Mouse (Mus musculus): ENCODE measurements around the gene Rad9a.

Gene Rad9a

GRCm38 (mm10) chr19:4162646-4163542, 38.6 kb downstream of the Rad9a start, which contains the start of gene Rps6kb2:
Gene Rps6kb2 (minus strand): TSS chr19:4163354.
- DNase-seq = peak; percentile 94

GRCm38 (mm10) chr19:4159049-4159448, 42.4 kb downstream of the Rad9a start:
- no peak for DNase-seq

- DNase-seq = no peak
Observed at GRCm38 (mm10) chr19:4156771-4157170, 44.7 kb downstream of the Rad9a start.

DNA sequence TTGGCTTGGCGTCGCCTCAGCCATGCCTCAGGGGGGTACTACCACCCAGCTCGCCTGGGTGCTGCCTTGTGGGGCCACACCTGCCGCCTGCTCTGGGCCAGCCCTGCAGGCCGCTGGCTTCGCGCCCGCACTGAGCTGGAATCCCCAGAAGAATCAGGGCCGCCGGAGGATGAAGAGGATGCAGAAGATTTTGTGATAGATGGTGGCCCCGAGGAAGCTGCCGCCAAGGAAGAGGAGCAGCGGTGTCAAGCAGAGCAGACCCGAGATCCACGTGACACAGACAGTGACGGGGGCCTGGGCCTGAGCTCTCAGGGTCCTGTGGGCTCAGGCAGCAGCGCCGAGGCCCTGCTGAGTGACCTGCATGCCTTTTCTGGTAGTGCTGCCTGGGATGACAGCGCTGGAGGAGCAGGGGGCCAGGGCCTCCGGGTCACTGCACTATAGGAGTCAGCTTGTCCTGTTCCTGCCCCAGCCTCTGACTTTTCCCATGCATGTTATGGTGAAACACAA, 45.3 kb downstream of the Rad9a start:
- peak; percentile 34 for DNase-seq

GRCm38 (mm10) chr19:4155223-4156072, 46.0 kb downstream of the Rad9a start:
- no peak for DNase-seq

GRCm38 (mm10) chr19:4154437-4155222, 46.8 kb downstream of the Rad9a start:
- no peak for DNase-seq

DNA sequence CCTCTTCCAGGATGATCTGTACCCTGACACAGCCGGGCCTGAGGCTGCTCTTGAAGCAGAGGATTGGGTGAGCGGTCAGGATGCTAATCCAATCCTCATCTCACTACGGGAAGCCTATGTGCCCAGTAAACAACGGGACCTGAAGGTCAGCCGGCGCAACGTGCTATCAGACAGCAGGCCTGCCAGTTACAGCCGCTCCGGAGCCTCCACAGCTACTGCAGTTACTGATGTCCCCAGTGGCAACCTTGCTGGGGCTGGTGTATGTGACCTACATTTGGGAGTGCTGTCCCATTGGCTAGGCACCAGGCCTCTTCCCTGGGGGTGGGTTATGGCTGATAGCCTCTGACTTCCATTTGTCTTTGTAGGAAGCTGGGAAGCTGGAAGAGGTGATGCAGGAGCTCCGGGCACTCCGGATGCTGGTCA, 48.2 kb downstream of the Rad9a start, which contains the start of gene Ptprcap:
Gene Ptprcap (plus strand): TSS at position 373 of the 423 bp plus-strand sequence.
- peak; percentile 67 for DNase-seq

- no peak for DNase-seq
Observed at GRCm38 (mm10) chr19:4152445-4153231, 48.8 kb downstream of the Rad9a start.

DNA sequence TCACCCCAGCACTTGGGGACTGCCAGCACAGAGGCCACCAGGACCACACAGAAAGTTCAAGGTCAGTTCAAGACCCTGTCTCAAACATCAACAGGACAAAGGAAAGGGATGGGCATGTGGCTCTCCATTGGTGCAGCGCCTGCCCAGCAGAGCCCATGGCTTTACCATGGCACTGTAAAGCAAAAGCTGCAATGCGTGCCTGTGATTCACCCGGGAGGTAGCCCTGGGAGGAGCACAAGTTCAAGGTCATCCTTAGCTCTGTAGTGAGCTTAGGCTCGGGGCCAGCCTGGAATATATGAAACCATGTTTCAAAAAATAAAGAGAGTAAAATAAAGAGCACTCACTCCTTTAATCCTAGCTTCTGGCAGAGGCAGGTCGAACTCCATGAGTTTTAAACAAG, 49.6 kb downstream of the Rad9a start:
- DNase-seq = no peak

DNA sequence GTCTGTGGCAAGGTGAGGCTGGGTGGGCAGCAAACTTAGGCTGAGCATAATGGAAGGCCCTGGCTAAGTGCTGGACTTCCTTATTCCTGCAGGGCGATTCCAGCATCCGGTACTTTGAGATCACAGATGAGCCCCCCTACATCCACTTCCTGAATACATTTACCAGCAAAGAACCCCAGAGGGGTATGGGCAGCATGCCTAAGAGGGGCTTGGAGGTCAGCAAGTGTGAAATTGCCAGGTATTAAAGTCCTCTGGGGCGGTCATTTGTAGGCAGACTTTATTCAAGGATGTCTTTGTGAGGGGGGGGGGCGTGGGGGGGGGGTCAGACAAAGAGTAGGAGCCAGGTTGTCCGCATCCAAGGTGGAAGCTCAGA, 50.0 kb downstream of the Rad9a start:
- DNase-seq = no peak

DNA sequence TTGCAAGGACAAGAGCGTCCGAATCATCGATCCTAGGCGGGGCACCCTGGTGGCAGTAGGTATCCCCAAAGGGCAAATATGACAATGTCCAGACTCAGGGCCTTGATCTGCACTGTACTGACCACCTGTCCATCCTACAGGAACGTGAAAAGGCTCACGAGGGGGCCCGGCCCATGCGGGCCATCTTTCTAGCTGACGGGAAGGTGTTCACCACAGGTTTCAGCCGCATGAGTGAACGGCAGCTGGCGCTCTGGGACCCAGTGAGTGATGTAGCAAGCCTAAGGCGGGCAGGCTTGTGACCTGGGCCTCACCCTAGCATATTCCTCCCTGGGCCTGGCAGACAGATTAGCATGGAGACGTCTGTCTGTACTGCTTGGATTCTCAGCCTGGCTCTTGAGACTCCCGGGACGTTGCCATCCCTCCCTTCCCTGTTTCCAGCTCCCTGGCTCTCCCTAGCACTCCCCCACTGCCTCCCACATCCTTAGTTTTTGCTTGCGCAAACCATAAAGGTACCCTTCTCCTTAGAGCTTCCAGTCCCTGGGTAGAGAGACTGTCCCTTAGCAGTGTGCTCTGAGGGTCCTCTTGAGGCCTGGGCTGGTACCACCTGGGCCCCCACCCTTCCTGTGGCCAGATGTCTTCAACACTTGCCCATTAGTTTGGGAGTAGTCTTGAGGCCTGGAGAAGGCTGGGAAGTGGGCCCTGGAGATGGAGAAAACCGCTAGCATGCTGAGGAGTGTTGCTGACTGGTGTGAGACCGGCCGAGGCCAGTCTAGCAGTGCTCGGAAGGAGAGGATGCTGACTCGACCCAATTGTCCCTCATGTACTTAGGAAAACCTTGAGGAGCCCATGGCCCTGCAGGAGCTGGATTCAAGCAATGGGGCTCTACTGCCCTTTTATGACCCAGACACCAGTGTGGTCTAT, 50.6 kb downstream of the Rad9a start:
- no peak for DNase-seq

GRCm38 (mm10) chr19:4149764-4150461, 51.5 kb downstream of the Rad9a start:
- no peak for DNase-seq

GRCm38 (mm10) chr19:4149283-4149682, 52.2 kb downstream of the Rad9a start:
- DNase-seq = no peak

DNA sequence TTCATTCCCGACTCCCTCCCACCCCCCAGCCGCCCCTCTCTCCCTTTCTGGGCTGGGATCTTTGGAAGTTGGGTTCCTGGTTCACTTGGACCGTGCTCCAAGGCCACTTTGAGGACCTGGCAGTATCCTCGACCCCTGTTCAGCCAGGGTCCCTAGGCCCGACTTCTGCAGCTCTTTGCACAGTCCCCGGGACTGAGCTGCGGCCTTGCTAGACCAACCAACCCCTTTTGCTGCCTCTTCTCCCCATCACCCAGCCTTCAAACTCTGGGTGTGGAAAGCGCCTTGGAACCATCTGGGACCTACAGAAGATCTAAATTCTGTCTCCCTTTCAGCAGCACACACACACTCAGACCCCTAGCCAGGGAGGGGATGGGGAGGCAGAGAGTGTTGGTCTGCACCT, 52.6 kb downstream of the Rad9a start:
- DNase-seq = no peak

GRCm38 (mm10) chr19:4148491-4148806, 53.0 kb downstream of the Rad9a start, which contains the start of gene Coro1b:
Gene Coro1b (plus strand): TSS chr19:4148619.
- peak; percentile 95 for DNase-seq

DNA sequence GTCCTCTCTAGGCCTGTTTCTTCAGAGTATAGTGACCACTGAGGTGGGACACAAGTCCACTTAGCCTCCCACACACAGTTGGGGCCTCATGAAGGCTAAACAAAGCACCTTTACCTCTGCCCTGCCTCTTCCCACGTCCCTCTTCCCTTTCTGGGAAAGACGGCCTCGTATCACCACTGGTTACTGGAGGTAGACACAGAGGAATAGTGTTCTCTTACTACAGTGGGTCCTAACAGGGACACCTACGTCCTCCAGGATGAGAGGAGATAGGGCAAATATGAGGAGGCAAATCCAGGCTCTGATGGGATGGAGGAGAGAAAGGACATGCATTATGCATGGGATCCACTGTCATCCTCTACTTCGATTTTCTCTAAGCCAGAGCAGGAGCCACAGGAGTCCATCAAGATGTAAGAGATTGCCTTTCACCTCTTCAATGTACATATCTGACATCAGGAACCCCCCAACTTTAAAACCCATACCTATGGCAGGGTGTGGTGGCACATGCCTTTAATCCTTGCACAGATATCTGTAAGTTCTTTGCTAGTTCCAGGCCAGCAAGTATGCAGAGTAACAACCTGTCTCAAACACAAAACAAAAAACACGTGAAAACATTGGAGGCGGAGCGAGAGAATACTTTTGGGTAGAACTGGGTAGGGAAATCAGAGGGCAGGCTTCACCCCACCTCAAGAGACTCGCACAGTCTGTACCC, 53.5 kb downstream of the Rad9a start:
- DNase-seq = no peak

GRCm38 (mm10) chr19:4147022-4147405, 54.4 kb downstream of the Rad9a start:
- DNase-seq = no peak

DNA sequence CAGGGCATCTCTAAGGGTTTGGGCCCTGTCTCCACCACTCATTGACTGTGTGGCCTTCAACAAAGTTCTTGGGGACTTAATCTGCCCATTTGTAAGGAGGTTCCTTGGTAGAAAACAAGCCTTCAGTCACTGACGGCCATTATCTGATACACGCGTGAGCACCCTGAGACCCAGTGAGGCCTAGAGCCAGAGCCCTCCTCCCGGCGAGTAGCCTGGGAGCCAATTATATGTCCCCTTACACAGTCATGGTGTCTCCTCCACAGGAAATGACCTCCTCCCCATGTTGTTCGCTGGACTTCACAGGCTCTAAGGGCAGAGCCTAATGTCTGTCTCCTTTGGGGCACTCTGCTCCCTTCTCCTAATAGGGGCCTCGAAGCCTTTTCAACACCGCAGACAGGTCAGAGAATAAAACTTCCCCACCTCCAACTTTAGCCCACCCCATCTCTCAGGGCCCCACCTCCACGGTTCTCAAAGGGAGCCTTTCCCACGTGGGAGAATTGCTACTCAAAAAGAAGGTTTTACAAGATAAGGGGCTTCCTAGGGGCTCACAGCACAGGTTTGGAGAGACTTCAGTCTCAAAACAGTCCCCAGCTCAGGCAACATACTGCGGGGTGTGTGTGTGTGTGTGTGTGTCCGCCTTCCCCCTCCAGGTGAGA, 55.0 kb downstream of the Rad9a start:
- DNase-seq = no peak

DNA sequence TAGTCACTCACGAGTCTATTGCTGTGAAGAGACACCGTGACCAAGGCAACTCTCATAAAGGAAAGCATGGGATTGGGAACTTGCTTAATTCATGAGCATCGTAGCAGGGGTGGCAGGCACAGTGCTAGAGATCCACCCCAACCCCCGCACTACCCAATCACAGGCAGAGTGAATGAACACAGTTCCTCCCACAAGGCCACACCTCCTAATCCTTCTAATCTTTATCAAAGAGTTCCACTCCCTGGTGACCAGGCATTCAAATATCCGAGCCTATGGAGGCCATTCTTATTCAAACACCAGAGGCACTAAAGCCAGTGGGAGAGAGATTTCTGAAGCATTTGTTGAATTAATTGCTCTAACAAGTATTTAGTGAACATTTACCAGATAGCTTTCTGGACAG, 55.5 kb downstream of the Rad9a start:
- DNase-seq = no peak

Data from cerebellum, adult 11 months (tissue).